Mouse (Mus musculus): ENCODE data around the gene Tmem217. TPM values are rescaled to one million over a fixed set of nuclear protein-coding genes. Genes with fewer than 3 reads are reported as not detected.

Gene Tmem217
- not detected for polyA plus RNA-seq (2014; fragmentation: Illumina TruSeq; extraction: RNeasy Lipid Tissue Mini Kit (QIAGEN cat#74804); ENCODE audit: low read depth, low replicate concordance)

GRCm38 (mm10) chr17:29552162-29552732 lies at the start of gene Tmem217:
Tmem217 (minus strand) TSS chr17:29552385.

GRCm38 (mm10) chr17:29549543-29550428 lies 2.4 kb downstream of the Tmem217 start, which contains the start of the genes Gm17657 and Tbc1d22b:
Gm17657 (minus strand) TSS chr17:29549638.
Tbc1d22b (plus strand) TSS chr17:29549785.

GRCm38 (mm10) chr17:29490713-29491581 lies 61.2 kb downstream of the Tmem217 start, which contains the start of gene Pim1:
Pim1 (plus strand) TSS chr17:29490753.

Other genes starting within 250 kb of the Tmem217 start
- gene Pi16, start 234.7 kb downstream of the Tmem217 start, polyA plus RNA-seq (2014; fragmentation: Illumina TruSeq; extraction: RNeasy Lipid Tissue Mini Kit (QIAGEN cat#74804); ENCODE audit: low read depth, low replicate concordance), result not detected
- 10.2 TPM for gene Mtch1, start 204.5 kb downstream of the Tmem217 start, polyA plus RNA-seq (2014; fragmentation: Illumina TruSeq; extraction: RNeasy Lipid Tissue Mini Kit (QIAGEN cat#74804); ENCODE audit: low read depth, low replicate concordance)
- 1.1 TPM for gene Fgd2, start 191.5 kb downstream of the Tmem217 start, polyA plus RNA-seq (2014; fragmentation: Illumina TruSeq; extraction: RNeasy Lipid Tissue Mini Kit (QIAGEN cat#74804); ENCODE audit: low read depth, low replicate concordance)
- gene Pim1, start 61.6 kb downstream of the Tmem217 start, polyA plus RNA-seq (2014; fragmentation: Illumina TruSeq; extraction: RNeasy Lipid Tissue Mini Kit (QIAGEN cat#74804); ENCODE audit: low read depth, low replicate concordance), result 21.7 TPM
- not detected for gene Gm17657, start 2.7 kb downstream of the Tmem217 start, polyA plus RNA-seq (2014; fragmentation: Illumina TruSeq; extraction: RNeasy Lipid Tissue Mini Kit (QIAGEN cat#74804); ENCODE audit: low read depth, low replicate concordance)
- gene Tbc1d22b, start 2.6 kb downstream of the Tmem217 start, polyA plus RNA-seq (2014; fragmentation: Illumina TruSeq; extraction: RNeasy Lipid Tissue Mini Kit (QIAGEN cat#74804); ENCODE audit: low read depth, low replicate concordance), result 4.8 TPM
- 17.0 TPM for gene Rnf8, start 62.4 kb upstream of the Tmem217 start, polyA plus RNA-seq (2014; fragmentation: Illumina TruSeq; extraction: RNeasy Lipid Tissue Mini Kit (QIAGEN cat#74804); ENCODE audit: low read depth, low replicate concordance)
- 1.8 TPM for gene Gm28043, start 62.5 kb upstream of the Tmem217 start, polyA plus RNA-seq (2014; fragmentation: Illumina TruSeq; extraction: RNeasy Lipid Tissue Mini Kit (QIAGEN cat#74804); ENCODE audit: low read depth, low replicate concordance)
- gene Cmtr1, start 108.2 kb upstream of the Tmem217 start, polyA plus RNA-seq (2014; fragmentation: Illumina TruSeq; extraction: RNeasy Lipid Tissue Mini Kit (QIAGEN cat#74804); ENCODE audit: low read depth, low replicate concordance), result 16.1 TPM
- 7.3 TPM for gene Ccdc167, start 164.7 kb upstream of the Tmem217 start, polyA plus RNA-seq (2014; fragmentation: Illumina TruSeq; extraction: RNeasy Lipid Tissue Mini Kit (QIAGEN cat#74804); ENCODE audit: low read depth, low replicate concordance)